Mouse (Mus musculus) liver, postnatal 0 days (tissue): ENCODE data around the gene Mars. TPM values are rescaled to one million over a fixed set of nuclear protein-coding genes. Genes with fewer than 3 reads are reported as not detected.
A peak's percentile ranks its signal among the peaks of the same experiment; 100 is the strongest.

ENCODE experiments used
- ATAC-seq: fragments of 200-750 bp; cut with Nextera tagmentation; 2 replicates; pipeline ENCODE4 v1.8.0; 2017; ENCODE audit warnings: mild to moderate bottlenecking, moderate library complexity
- DNase-seq: peaks from one replicate; pipeline ENCODE4 v3.0.0-alpha.2; 2016
- H3K27ac ChIP-seq: fragments of 300-500 bp; sonication (generic); 2 replicates; pipeline ENCODE4 v1.5.1; 2014; ENCODE audit warnings: antibody characterized with exemption, moderate library complexity, mild to moderate bottlenecking, low read depth
- H3K27me3 ChIP-seq: fragments of 300-500 bp; sonication (generic); 2 replicates; pipeline ENCODE4 v1.6.1; 2014; ENCODE audit warnings: low read length, control low read depth, mixed read lengths; ENCODE audit not compliant: insufficient read depth
- H3K36me3 ChIP-seq: fragments of 300-500 bp; sonication (generic); replicated peaks from 2 replicates; pipeline ENCODE4 v1.6.1; 2014; ENCODE audit warnings: mild to moderate bottlenecking, control low read depth, low read length, moderate library complexity, mixed read lengths; ENCODE audit not compliant: insufficient read depth
- H3K4me1 ChIP-seq: fragments of 300-500 bp; sonication (generic); 2 replicates; pipeline ENCODE4 v1.6.1; 2014; ENCODE audit warnings: antibody characterized with exemption, mild to moderate bottlenecking, control low read depth; ENCODE audit not compliant: insufficient read depth
- H3K4me2 ChIP-seq: fragments of 300-500 bp; sonication (generic); 2 replicates; pipeline ENCODE4 v1.6.1; 2014; ENCODE audit warnings: low read depth, mild to moderate bottlenecking, low read length, moderate library complexity, mixed read lengths
- H3K4me3 ChIP-seq: fragments of 300-500 bp; sonication (generic); 2 replicates; pipeline ENCODE4 v1.5.1; 2014; ENCODE audit warnings: low read depth, low read length
- H3K9ac ChIP-seq: fragments of 300-500 bp; sonication (generic); replicated peaks from 2 replicates; pipeline ENCODE4 v1.6.1; 2014; ENCODE audit warnings: mild to moderate bottlenecking, moderate library complexity
- H3K9me3 ChIP-seq: fragments of 300-500 bp; sonication (generic); 2 replicates; pipeline ENCODE4 v1.6.1; 2016; ENCODE audit warnings: mild to moderate bottlenecking, control low read depth, low read length, mixed read lengths
- CTCF ChIP-seq: sonication (generic); IDR thresholded peaks from 2 replicates; pipeline ENCODE4 v1.5.1; 2016; ENCODE audit warnings: antibody characterized with exemption, low read depth
- EP300 ChIP-seq: IDR thresholded peaks from 2 replicates; pipeline ENCODE4 v1.6.1; 2016; ENCODE audit warnings: antibody characterized with exemption, low read depth, mild to moderate bottlenecking
- WGBS: fragments of 180-500 bp; shearing (Covaris S2); extraction: QIAGEN DNeasy Blood & Tissue Kit; methylation state at CpG from one replicate; pipeline ENCODE4 v1.1.7; 2014; ENCODE audit not compliant: insufficient replicate concordance; 5-methylcytosine and 5-hydroxymethylcytosine counted together
- polyA plus RNA-seq: library from polyadenylated mRNA; unstranded; fragments of >200 nt; fragmentation: Nextera tagmentation; extraction: Ambion mirVana; gene quantifications from 2 replicates; pipeline ENCODE4 v1.2.1, GENCODE M21; 2015

Mars gene
- polyA plus RNA-seq, 1 experiment from 2014 or later: 62.3 TPM

- DNase-seq: peak; percentile 96
- peak within 1 kb of the TSS; percentile 97 for H3K4me3 ChIP-seq
- under 1% methylated on average over 70 of the region's 70 CpGs for WGBS
- ATAC-seq: peak; percentile 99
- peaks cover 20% of the 10 kb centered on the region for H3K4me1 ChIP-seq
- peaks cover 24% of the 10 kb centered on the region for H3K27me3 ChIP-seq
- peak within 1 kb of the TSS; percentile 97 for H3K27ac ChIP-seq
- H3K9me3 ChIP-seq: no peaks in the 10 kb centered on the region
- peak within 1 kb of the TSS; percentile 100 for H3K9ac ChIP-seq
- peak; percentile 56 for TF ChIP-seq EP300
- peak; percentile 28; the same call in 1 of the 2 replicates for TF ChIP-seq CTCF
- H3K36me3 ChIP-seq: peaks cover 23% of the 10 kb centered on the region
- H3K4me2 ChIP-seq: peak within 1 kb of the TSS; percentile 89
Observed at GRCm38 (mm10) chr10:127266112-127267091, 45.2 kb downstream of the Mars start, which contains the start of gene Dctn2. Dctn2 (plus strand) TSS chr10:127266368.

DNA sequence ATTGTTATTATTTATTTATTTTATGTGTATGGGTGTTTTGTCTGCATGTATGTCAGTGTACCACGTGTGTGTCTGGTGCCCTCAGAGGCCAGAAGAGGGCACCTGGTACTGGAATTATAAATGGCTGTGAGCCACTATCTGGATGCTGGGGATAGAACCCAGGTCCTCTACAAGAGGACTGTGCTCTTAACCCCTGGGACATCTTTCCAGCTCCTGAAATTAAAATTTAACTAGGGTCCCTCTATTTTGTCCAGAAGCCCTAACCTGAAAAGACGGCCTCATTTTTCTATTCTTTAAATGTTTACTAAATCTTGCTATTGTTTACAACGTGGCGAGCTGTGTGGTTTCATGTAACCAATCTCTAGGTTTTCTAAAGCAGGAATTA, 45.9 kb downstream of the Mars start:
- TF ChIP-seq CTCF (peak; percentile 56), EP300 (no peak)
- peak overlapping the region; percentile 97 for H3K4me3 ChIP-seq
- H3K36me3 ChIP-seq: peaks cover 18% of the 10 kb centered on the region
- 28% methylated on average over 4 of the region's 4 CpGs for WGBS
- DNase-seq (no peak), ATAC-seq (peak; percentile 60)
- no peaks in the 10 kb centered on the region for H3K9me3 ChIP-seq
- H3K27me3 ChIP-seq: peaks cover 27% of the 10 kb centered on the region
- H3K4me2 ChIP-seq: peak overlapping the region; percentile 89
- H3K27ac ChIP-seq: no peak overlapping the region
- no peak overlapping the region; the same call in 1 of the 2 replicates for H3K9ac ChIP-seq
- H3K4me1 ChIP-seq: peaks cover 20% of the 10 kb centered on the region

DNA sequence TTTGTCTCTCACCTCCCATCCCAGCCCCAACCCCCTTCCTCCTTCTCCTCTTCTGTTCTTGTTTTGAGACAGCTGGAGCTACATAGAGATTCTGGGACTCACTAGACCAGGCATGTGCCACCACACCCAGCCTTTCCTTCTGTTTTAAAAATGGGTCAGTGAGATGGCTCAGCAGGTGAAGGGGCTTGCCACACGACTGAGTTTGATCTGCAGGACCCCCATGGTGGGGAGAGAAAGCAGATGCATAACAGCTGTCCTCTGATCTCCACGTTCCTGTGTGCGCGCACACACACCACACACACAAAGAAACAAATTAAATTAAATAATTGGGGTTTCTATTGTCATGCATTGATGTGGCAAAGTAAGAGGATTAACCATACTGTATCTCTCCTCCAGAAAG, 46.6 kb downstream of the Mars start:
- 75% methylated on average over 4 of the region's 4 CpGs for WGBS
- no peak overlapping the region for H3K27ac ChIP-seq
- H3K36me3 ChIP-seq: peaks cover 10% of the 10 kb centered on the region
- peaks cover 27% of the 10 kb centered on the region for H3K27me3 ChIP-seq
- H3K4me3 ChIP-seq: no peak overlapping the region
- TF ChIP-seq EP300: no peak
- TF ChIP-seq CTCF: no peak
- no peak overlapping the region for H3K9ac ChIP-seq
- H3K4me2 ChIP-seq: no peak overlapping the region
- H3K4me1 ChIP-seq: peaks cover 20% of the 10 kb centered on the region
- no peaks in the 10 kb centered on the region for H3K9me3 ChIP-seq
- DNase-seq (no peak), ATAC-seq (no peak)

DNA sequence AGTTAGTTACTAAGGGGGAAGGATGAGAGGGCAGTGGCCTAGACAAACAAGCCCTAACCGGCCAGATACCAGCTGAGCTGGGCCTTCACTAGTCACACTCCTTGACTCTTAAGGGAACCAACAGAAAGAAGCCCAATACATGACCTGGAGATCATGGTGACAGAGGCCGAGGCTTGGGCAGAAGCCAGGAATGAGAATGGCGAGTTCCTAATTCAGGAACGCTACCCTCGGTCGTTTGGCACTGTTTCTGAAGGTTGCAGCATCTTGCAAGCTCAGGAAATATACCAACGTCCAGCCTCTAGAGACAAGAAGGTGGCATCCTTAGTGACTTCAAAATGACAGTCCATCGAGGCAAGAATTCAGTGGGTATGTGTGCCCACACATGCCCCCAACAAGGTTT, 47.2 kb downstream of the Mars start:
- DNase-seq (no peak), ATAC-seq (no peak)
- WGBS: 70% methylated on average over 8 of the region's 8 CpGs
- Histone ChIP-seq H3K9ac (no peak overlapping the region), H3K4me2 (no peak overlapping the region), H3K36me3 (peaks cover 8% of the 10 kb centered on the region), H3K4me3 (no peak overlapping the region), H3K9me3 (no peaks in the 10 kb centered on the region), H3K27ac (no peak overlapping the region), H3K4me1 (peaks cover 20% of the 10 kb centered on the region), H3K27me3 (peaks cover 27% of the 10 kb centered on the region)
- TF ChIP-seq CTCF (no peak), EP300 (no peak)

- H3K27ac ChIP-seq: no peak overlapping the region
- H3K4me2 ChIP-seq: no peak overlapping the region
- H3K4me3 ChIP-seq: no peak overlapping the region
- H3K9me3 ChIP-seq: no peaks in the 10 kb centered on the region
- no peak for TF ChIP-seq CTCF
- no peak for TF ChIP-seq EP300
- peaks cover 20% of the 10 kb centered on the region for H3K4me1 ChIP-seq
- no peak for DNase-seq
- ATAC-seq: no peak
- peaks cover 2% of the 10 kb centered on the region for H3K36me3 ChIP-seq
- no peak overlapping the region for H3K9ac ChIP-seq
- 55% methylated on average over 3 of the region's 3 CpGs for WGBS
- H3K27me3 ChIP-seq: peaks cover 27% of the 10 kb centered on the region
Observed at GRCm38 (mm10) chr10:127263631-127264030, 48.0 kb downstream of the Mars start.
